Mouse (Mus musculus) forebrain, postnatal 0 days (tissue): Measurements from ENCODE around the gene Pnrc2. TPM values are rescaled to one million over a fixed set of nuclear protein-coding genes. Genes with fewer than 3 reads are reported as not detected.

Source experiments
- ATAC-seq: fragments of 200-750 bp; cut with Nextera tagmentation; 2 replicates; pipeline ENCODE4 v1.8.0; 2017; ENCODE audit warnings: mild to moderate bottlenecking, moderate library complexity
- DNase-seq: peaks from one replicate; pipeline ENCODE4 v3.0.0-alpha.2; 2015
- H3K27ac ChIP-seq: fragments of 300-500 bp; sonication (generic); 2 replicates; pipeline ENCODE4 v1.5.1; 2014; ENCODE audit warnings: low read depth, mild to moderate bottlenecking, antibody characterized with exemption, low read length, moderate library complexity, mixed read lengths
- H3K27me3 ChIP-seq: fragments of 300-500 bp; sonication (generic); 2 replicates; pipeline ENCODE4 v1.6.1; 2014; ENCODE audit warnings: mild to moderate bottlenecking, low read length, mixed read lengths; ENCODE audit not compliant: insufficient read depth
- H3K36me3 ChIP-seq: fragments of 300-500 bp; sonication (generic); 2 replicates; pipeline ENCODE4 v1.6.1; 2014; ENCODE audit warnings: mild to moderate bottlenecking, moderate library complexity; ENCODE audit not compliant: insufficient read depth
- H3K4me1 ChIP-seq: fragments of 300-500 bp; sonication (generic); 2 replicates; pipeline ENCODE4 v1.6.1; 2014; ENCODE audit warnings: antibody characterized with exemption; ENCODE audit not compliant: insufficient read depth
- H3K4me2 ChIP-seq: fragments of 300-500 bp; sonication (generic); 2 replicates; pipeline ENCODE4 v1.6.1; 2014; ENCODE audit warnings: low read depth, mild to moderate bottlenecking, moderate library complexity
- H3K4me3 ChIP-seq: fragments of 300-500 bp; sonication (generic); 2 replicates; pipeline ENCODE4 v1.5.1; 2014; ENCODE audit warnings: low read depth, low read length, mixed read lengths
- H3K9ac ChIP-seq: fragments of 300-500 bp; sonication (generic); 2 replicates; pipeline ENCODE4 v1.6.1; 2014; ENCODE audit warnings: mild to moderate bottlenecking
- H3K9me3 ChIP-seq: fragments of 300-500 bp; sonication (generic); 2 replicates; pipeline ENCODE4 v1.6.1; 2016; ENCODE audit warnings: low read length
- CTCF ChIP-seq: sonication (generic); IDR thresholded peaks from 2 replicates; pipeline ENCODE4 v1.5.1; 2016; ENCODE audit warnings: antibody characterized with exemption, control low read depth, low read depth
- WGBS: fragments of 180-500 bp; shearing (Covaris S2); extraction: QIAGEN DNeasy Blood & Tissue Kit; methylation state at CpG from one replicate; pipeline ENCODE4 v1.1.7; 2014; 5-methylcytosine and 5-hydroxymethylcytosine counted together
- polyA plus RNA-seq: library from polyadenylated mRNA; unstranded; fragments of >200 nt; fragmentation: Nextera tagmentation; extraction: Ambion mirVana; gene quantifications from 2 replicates; pipeline ENCODE4 v1.2.1, GENCODE M21; 2015
- total RNA-seq: library from RNA; depleted of rRNA; stranded (reverse); fragments of >200 nt; gene quantifications from 2 replicates; pipeline ENCODE4 v1.2.3, GENCODE M21; 2014

Gene Pnrc2
- total and polyA plus RNA-seq, 2 experiments from 2014 or later: 73.0 to 75.0 TPM

GRCm38 (mm10) chr4:135913433-135913832 lies 39.8 kb upstream of the Pnrc2 start:
- no peak overlapping the region for H3K9ac ChIP-seq
- 77% methylated on average over 4 of the region's 4 CpGs for WGBS
- TF ChIP-seq CTCF: no peak
- no peak overlapping the region for H3K4me3 ChIP-seq
- H3K27me3 ChIP-seq: no peaks in the 10 kb centered on the region
- H3K27ac ChIP-seq: no peak overlapping the region
- ATAC-seq (no peak), DNase-seq (no peak)
- H3K9me3 ChIP-seq: no peaks in the 10 kb centered on the region
- no peaks in the 10 kb centered on the region for H3K36me3 ChIP-seq
- no peaks in the 10 kb centered on the region for H3K4me1 ChIP-seq
- H3K4me2 ChIP-seq: no peak overlapping the region

- H3K9ac ChIP-seq: no peak overlapping the region
- TF ChIP-seq CTCF: no peak
- H3K36me3 ChIP-seq: no peaks in the 10 kb centered on the region
- H3K4me3 ChIP-seq: no peak overlapping the region
- WGBS: 26% methylated on average over 3 of the region's 3 CpGs
- no peak overlapping the region for H3K4me2 ChIP-seq
- no peaks in the 10 kb centered on the region for H3K9me3 ChIP-seq
- ATAC-seq: no peak
- no peaks in the 10 kb centered on the region for H3K27me3 ChIP-seq
- DNase-seq: no peak
- no peaks in the 10 kb centered on the region for H3K4me1 ChIP-seq
- H3K27ac ChIP-seq: no peak overlapping the region
Measured at GRCm38 (mm10) chr4:135912835-135913234, 39.2 kb upstream of the Pnrc2 start.

GRCm38 (mm10) chr4:135912164-135912563 lies 38.5 kb upstream of the Pnrc2 start:
- ATAC-seq: no peak
- H3K36me3 ChIP-seq: no peaks in the 10 kb centered on the region
- H3K9ac ChIP-seq: no peak overlapping the region
- 38% methylated on average over 3 of the region's 3 CpGs for WGBS
- H3K4me2 ChIP-seq: no peak overlapping the region
- H3K27me3 ChIP-seq: no peaks in the 10 kb centered on the region
- no peaks in the 10 kb centered on the region for H3K4me1 ChIP-seq
- no peak overlapping the region for H3K4me3 ChIP-seq
- no peaks in the 10 kb centered on the region for H3K9me3 ChIP-seq
- TF ChIP-seq CTCF: no peak
- H3K27ac ChIP-seq: no peak overlapping the region
- no peak for DNase-seq

GRCm38 (mm10) chr4:135911531-135911930 lies 37.9 kb upstream of the Pnrc2 start:
- H3K4me3 ChIP-seq: no peak overlapping the region
- no peak overlapping the region for H3K27ac ChIP-seq
- no peak overlapping the region for H3K4me2 ChIP-seq
- no peaks in the 10 kb centered on the region for H3K4me1 ChIP-seq
- WGBS: 70% methylated on average over 7 of the region's 7 CpGs
- no peaks in the 10 kb centered on the region for H3K36me3 ChIP-seq
- no peaks in the 10 kb centered on the region for H3K27me3 ChIP-seq
- DNase-seq: no peak
- no peak overlapping the region for H3K9ac ChIP-seq
- no peaks in the 10 kb centered on the region for H3K9me3 ChIP-seq
- TF ChIP-seq CTCF: no peak
- ATAC-seq: no peak

GRCm38 (mm10) chr4:135909326-135910066 lies 35.8 kb upstream of the Pnrc2 start:
- H3K36me3 ChIP-seq: no peaks in the 10 kb centered on the region
- no peaks in the 10 kb centered on the region for H3K27me3 ChIP-seq
- H3K4me2 ChIP-seq: no peak overlapping the region
- no peak overlapping the region for H3K4me3 ChIP-seq
- no peaks in the 10 kb centered on the region for H3K4me1 ChIP-seq
- no peak overlapping the region for H3K27ac ChIP-seq
- WGBS: 69% methylated on average over 13 of the region's 13 CpGs
- no peaks in the 10 kb centered on the region for H3K9me3 ChIP-seq
- ATAC-seq (no peak), DNase-seq (no peak)
- H3K9ac ChIP-seq: no peak overlapping the region
- TF ChIP-seq CTCF: no peak

- WGBS: 90% methylated on average over 3 of the region's 3 CpGs
- DNase-seq (no peak), ATAC-seq (no peak)
- Histone ChIP-seq H3K4me1 (no peaks in the 10 kb centered on the region), H3K4me3 (no peak overlapping the region), H3K4me2 (no peak overlapping the region), H3K36me3 (no peaks in the 10 kb centered on the region), H3K9ac (no peak overlapping the region), H3K27ac (no peak overlapping the region), H3K9me3 (no peaks in the 10 kb centered on the region), H3K27me3 (no peaks in the 10 kb centered on the region)
- TF ChIP-seq CTCF: no peak
Measured at GRCm38 (mm10) chr4:135906633-135907032, 33.0 kb upstream of the Pnrc2 start.

- no peaks in the 10 kb centered on the region for H3K36me3 ChIP-seq
- WGBS: 60% methylated on average over 1 of the region's 1 CpGs
- no peak for TF ChIP-seq CTCF
- no peaks in the 10 kb centered on the region for H3K4me1 ChIP-seq
- H3K4me3 ChIP-seq: no peak overlapping the region
- no peak overlapping the region for H3K4me2 ChIP-seq
- no peak for DNase-seq
- no peaks in the 10 kb centered on the region for H3K27me3 ChIP-seq
- H3K27ac ChIP-seq: no peak overlapping the region
- H3K9ac ChIP-seq: no peak overlapping the region
- no peak for ATAC-seq
- no peaks in the 10 kb centered on the region for H3K9me3 ChIP-seq
Measured at GRCm38 (mm10) chr4:135904810-135905209, 31.2 kb upstream of the Pnrc2 start.
